Mouse (Mus musculus) retina, postnatal 1 day (tissue): ENCODE data around the gene Pml.
A peak's percentile ranks its signal among the peaks of the same experiment; 100 is the strongest.

Experiments used
- DNase-seq: peaks from one replicate; pipeline ENCODE4 v3.0.0-alpha.2; 2012

Pml gene

GRCm38 (mm10) chr9:58232374-58232773 is 17.2 kb downstream of the Pml start:
- DNase-seq, result no peak

- DNase-seq, result no peak
These were observed 17.8 kb downstream of the Pml start for GRCm38 (mm10) chr9:58231746-58232145.

- DNase-seq, result no peak
These were observed 20.7 kb downstream of the Pml start for GRCm38 (mm10) chr9:58228777-58229466.

- DNase-seq, result peak; percentile 76
These were observed 23.4 kb downstream of the Pml start for GRCm38 (mm10) chr9:58225915-58226913.

GRCm38 (mm10) chr9:58224356-58224755 is 25.2 kb downstream of the Pml start:
- no peak for DNase-seq

- DNase-seq, result peak; percentile 63
These were observed 29.2 kb downstream of the Pml start for GRCm38 (mm10) chr9:58220218-58220903.

- DNase-seq, result no peak
These were observed 31.0 kb downstream of the Pml start for GRCm38 (mm10) chr9:58218539-58218938.

- DNase-seq, result peak; percentile 49
These were observed 33.2 kb downstream of the Pml start for GRCm38 (mm10) chr9:58216402-58216801.

- DNase-seq, result no peak
These were observed 34.9 kb downstream of the Pml start for GRCm38 (mm10) chr9:58214519-58215180.

GRCm38 (mm10) chr9:58213865-58214264 is 35.7 kb downstream of the Pml start:
- peak; percentile 33 for DNase-seq

GRCm38 (mm10) chr9:58213377-58213776 is 36.2 kb downstream of the Pml start:
- DNase-seq, result no peak

- DNase-seq, result no peak
These were observed 39.3 kb downstream of the Pml start for GRCm38 (mm10) chr9:58210304-58210627.

GRCm38 (mm10) chr9:58209462-58210303 is 39.9 kb downstream of the Pml start:
- DNase-seq, result no peak

- no peak for DNase-seq
These were observed 43.6 kb downstream of the Pml start for GRCm38 (mm10) chr9:58206013-58206412.

GRCm38 (mm10) chr9:58204448-58205000 is 45.1 kb downstream of the Pml start:
- DNase-seq, result peak; percentile 91

- peak; percentile 86 for DNase-seq
These were observed 45.8 kb downstream of the Pml start, which contains the start of the genes Islr and Islr2 for GRCm38 (mm10) chr9:58203516-58204447. Gene Islr, minus strand, starts transcription at chr9:58204306. Gene Islr2, minus strand, starts transcription at chr9:58204319.

- peak; percentile 31 for DNase-seq
These were observed 46.7 kb downstream of the Pml start for GRCm38 (mm10) chr9:58202676-58203453.

GRCm38 (mm10) chr9:58201861-58202549 is 47.6 kb downstream of the Pml start:
- DNase-seq, result peak; percentile 54
